Mouse (Mus musculus): ENCODE data around the gene Riok1. TPM values are rescaled to one million over a fixed set of nuclear protein-coding genes. Genes with fewer than 3 reads are reported as not detected.

The Riok1 gene
- polyA plus RNA-seq (2015; fragmentation: Nextera tagmentation; extraction: Ambion mirVana), result 26.0 and 30.2 TPM in 2 replicates

DNA sequence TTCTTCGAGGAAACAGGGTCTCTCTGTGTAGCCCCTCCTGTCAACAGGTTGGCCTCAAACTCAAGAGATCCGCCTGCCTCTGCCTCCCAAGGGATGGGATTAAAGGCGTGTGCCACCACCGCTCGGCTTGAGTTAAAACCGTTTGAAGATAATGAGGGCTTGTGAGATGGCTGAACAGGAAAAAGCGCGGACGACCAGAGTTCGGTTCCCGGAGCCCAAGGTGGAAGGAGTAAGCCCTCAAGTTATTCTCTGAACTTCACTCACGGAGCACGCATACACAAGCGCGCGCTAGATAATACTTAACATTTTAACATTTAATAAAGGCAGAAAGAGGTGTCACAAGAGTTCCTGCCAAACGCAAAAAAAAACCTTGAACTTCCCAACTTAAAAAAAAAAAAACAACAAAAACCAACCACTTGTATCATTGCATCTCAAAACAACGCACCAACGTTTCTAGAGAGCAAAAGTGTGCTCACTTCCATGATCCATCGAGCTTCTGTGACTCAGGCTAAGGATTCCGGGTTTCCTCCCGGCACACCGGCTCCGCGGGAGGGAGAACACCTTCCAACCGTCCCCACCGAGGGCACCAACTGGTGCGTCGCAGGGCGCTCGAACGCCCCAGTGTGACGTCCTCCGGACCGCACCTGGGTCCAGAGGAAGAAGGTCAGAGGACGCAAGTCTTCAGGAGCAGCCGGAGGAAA is at the start of gene Riok1:
Riok1 (plus strand) TSS at position 653 of the 701 bp plus-strand sequence.

DNA sequence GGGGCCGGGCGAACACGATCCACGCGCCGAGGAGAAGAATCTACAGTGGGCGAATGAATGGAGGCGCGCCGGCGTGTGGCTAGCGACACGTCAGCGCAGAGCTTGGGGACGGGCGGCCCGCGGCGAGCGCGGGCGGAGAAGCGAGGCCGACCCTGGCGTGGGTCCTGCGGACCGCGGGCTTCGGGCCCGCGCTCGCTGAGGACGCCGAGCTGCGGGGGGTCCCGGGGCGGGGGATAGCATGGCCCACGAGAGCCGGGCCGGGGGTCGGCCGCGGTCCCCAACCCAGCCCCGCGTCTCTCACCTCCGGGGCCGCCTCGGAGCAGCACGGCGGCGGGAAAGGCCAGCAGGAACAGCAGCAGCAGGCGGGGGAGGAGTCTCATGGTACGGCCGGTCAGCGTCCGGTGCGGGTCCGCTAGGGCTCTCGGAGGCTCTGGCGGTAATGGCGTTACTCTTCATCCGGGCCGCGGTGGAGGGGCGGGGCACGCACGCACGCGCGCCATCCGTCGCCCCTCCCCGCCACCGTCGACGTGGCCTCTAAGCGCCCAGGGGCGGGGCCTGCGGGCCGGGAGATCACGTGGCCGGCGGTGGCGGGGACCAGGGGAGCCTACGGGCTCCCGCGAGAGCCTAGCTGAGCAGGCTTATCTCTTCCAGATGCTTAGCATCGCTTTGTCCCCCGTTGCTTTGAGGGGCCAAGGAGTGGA is 42.9 kb upstream of the Riok1 start, which contains the start of gene Ssr1:
Ssr1 (minus strand) TSS at position 514 of the 701 bp plus-strand sequence.

GRCm38 (mm10) chr13:38037044-38037687 is 371 bp downstream of the Riok1 start, which contains the start of gene Cage1:
Gene Cage1, minus strand, starts transcription at chr13:38037069.

Small RNA genes within 50 kb of the gene (microRNA-seq; reads per million reads assigned to microRNA genes)
- not detected for gene Gm27387

Other genes with a start within 250 kb of the Riok1 start
- gene Ssr1, start 42.8 kb upstream of the Riok1 start, polyA plus RNA-seq (2015; fragmentation: Nextera tagmentation; extraction: Ambion mirVana), result 67.1 and 88.3 TPM in 2 replicates
- 0.59 and 0.92 TPM in 2 replicates for gene Cage1, start 74 bp downstream of the Riok1 start, polyA plus RNA-seq (2015; fragmentation: Nextera tagmentation; extraction: Ambion mirVana)
- gene Dsp, start 114.3 kb downstream of the Riok1 start, polyA plus RNA-seq (2015; fragmentation: Nextera tagmentation; extraction: Ambion mirVana), result 6.2 and 7.8 TPM in 2 replicates
- 19.6 and 20.5 TPM in 2 replicates for gene Snrnp48, start 167.9 kb downstream of the Riok1 start, polyA plus RNA-seq (2015; fragmentation: Nextera tagmentation; extraction: Ambion mirVana)

All from urinary bladder, postnatal 0 days (tissue).